Mouse (Mus musculus) spleen, embryonic (tissue): Measurements from ENCODE around the gene Rcor2.

Experiments used
- CTCF ChIA-PET: fragments of 350-600 bp; sonication (Branson Sonifier 250); formaldehyde crosslinking; loops from one replicate; lab custom pipeline; 2022; lab: Charles Lee

Gene Rcor2

GRCm38 (mm10) chr19:7289767-7290166, 22.6 kb downstream of the Rcor2 start:
- CTCF ChIA-PET = no interaction called here

GRCm38 (mm10) chr19:7291958-7292709, 25.0 kb downstream of the Rcor2 start:
- CTCF ChIA-PET = interaction anchor here (1.3 kb wide), 1 partner anchor 48 kb away, joined by 4 read pairs; no protein-coding TSS in a partner anchor

- CTCF ChIA-PET = interaction anchor here (0.5 kb wide), 1 partner anchor 22 kb away, joined by 3 read pairs; no protein-coding TSS in a partner anchor
Observed at GRCm38 (mm10) chr19:7294098-7294876, 27.2 kb downstream of the Rcor2 start.

- CTCF ChIA-PET = no interaction called here
Observed at GRCm38 (mm10) chr19:7295071-7295658, 28.0 kb downstream of the Rcor2 start.

- CTCF ChIA-PET = no interaction called here
Observed at GRCm38 (mm10) chr19:7295959-7296358, 28.8 kb downstream of the Rcor2 start.

GRCm38 (mm10) chr19:7299052-7299451, 31.9 kb downstream of the Rcor2 start:
- CTCF ChIA-PET = no interaction called here

GRCm38 (mm10) chr19:7300078-7300477, 33.0 kb downstream of the Rcor2 start:
- CTCF ChIA-PET = no interaction called here

- CTCF ChIA-PET = interaction anchor here (0.6 kb wide), 1 partner anchor 28 kb away, joined by 4 read pairs; no protein-coding TSS in a partner anchor
Observed at GRCm38 (mm10) chr19:7301647-7302492, 34.7 kb downstream of the Rcor2 start.

GRCm38 (mm10) chr19:7302493-7302797, 35.3 kb downstream of the Rcor2 start:
- CTCF ChIA-PET = no interaction called here

GRCm38 (mm10) chr19:7303796-7304195, 36.7 kb downstream of the Rcor2 start:
- CTCF ChIA-PET = interaction anchor here (0.6 to 0.7 kb wide), 2 partner anchors 16 to 39 kb away, joined by 3 to 7 read pairs; no protein-coding TSS in a partner anchor

GRCm38 (mm10) chr19:7304801-7305200, 37.7 kb downstream of the Rcor2 start:
- CTCF ChIA-PET = no interaction called here

- CTCF ChIA-PET = interaction anchor here (0.7 kb wide), 1 partner anchor 1077 kb away, joined by 13 read pairs; no protein-coding TSS in a partner anchor
Observed at GRCm38 (mm10) chr19:7305380-7306310, 38.5 kb downstream of the Rcor2 start.

GRCm38 (mm10) chr19:7306968-7307367, 39.8 kb downstream of the Rcor2 start:
- CTCF ChIA-PET = no interaction called here

GRCm38 (mm10) chr19:7307995-7308770, 41.1 kb downstream of the Rcor2 start:
- CTCF ChIA-PET = interaction anchor here (0.5 kb wide), 1 partner anchor 23 kb away, joined by 4 read pairs; no protein-coding TSS in a partner anchor

GRCm38 (mm10) chr19:7309738-7310330, 42.7 kb downstream of the Rcor2 start:
- CTCF ChIA-PET = interaction anchor here (1.3 kb wide), 1 partner anchor 31 kb away, joined by 3 read pairs; no protein-coding TSS in a partner anchor

- CTCF ChIA-PET = no interaction called here
Observed at GRCm38 (mm10) chr19:7310704-7311103, 43.6 kb downstream of the Rcor2 start.

GRCm38 (mm10) chr19:7311306-7311705, 44.2 kb downstream of the Rcor2 start:
- CTCF ChIA-PET = interaction anchor here (0.6 kb wide), 1 partner anchor 15 kb away, joined by 5 read pairs; no protein-coding TSS in a partner anchor

GRCm38 (mm10) chr19:7313660-7314059, 46.5 kb downstream of the Rcor2 start:
- CTCF ChIA-PET = no interaction called here
